Mouse (Mus musculus): ENCODE results near the gene Pef1. TPM values are rescaled to one million over a fixed set of nuclear protein-coding genes. Genes with fewer than 3 reads are reported as not detected.

The Pef1 gene
- polyA plus RNA-seq (2015; fragmentation: Nextera tagmentation; extraction: Ambion mirVana), result 65.3 and 72.0 TPM in 2 replicates

- H3K9ac ChIP-seq (replicated peaks), result no peak within 1 kb of the TSS
- no peak for ATAC-seq
- H3K27ac ChIP-seq, result 0 out of 2 replicates have a peak within 1 kb of the TSS, but pooled peaks have one; percentile 21
- no peak within 1 kb of the TSS for H3K4me3 ChIP-seq (replicated peaks)
- peaks cover 21% of the 10 kb centered on the region for H3K4me1 ChIP-seq (replicated peaks)
- no peaks in the 10 kb centered on the region for H3K36me3 ChIP-seq
- 4% methylated on average over 6 of the region's 6 CpGs for WGBS
- no peaks in the 10 kb centered on the region for H3K9me3 ChIP-seq
- H3K27me3 ChIP-seq, result no peaks in the 10 kb centered on the region
- no peak within 1 kb of the TSS for H3K4me2 ChIP-seq (replicated peaks)
Observed at GRCm38 (mm10) chr4:130102111-130102651, at the start of gene Pef1. TSS of gene Pef1 (plus strand) at chr4:130102558.

GRCm38 (mm10) chr4:130053111-130053510 lies 49.2 kb upstream of the Pef1 start:
- H3K4me2 ChIP-seq (replicated peaks), result no peak overlapping the region

GRCm38 (mm10) chr4:130054727-130055126 lies 47.6 kb upstream of the Pef1 start:
- H3K4me1 ChIP-seq (replicated peaks), result peaks cover 22% of the 10 kb centered on the region
- no peak overlapping the region for H3K4me2 ChIP-seq (replicated peaks)
- no peaks in the 10 kb centered on the region for H3K9me3 ChIP-seq
- no peaks in the 10 kb centered on the region for H3K27me3 ChIP-seq
- ATAC-seq, result 0 out of 2 replicates have a peak, but pooled peaks have one; percentile 44
- no peak overlapping the region for H3K9ac ChIP-seq (replicated peaks)
- no peak overlapping the region for H3K4me3 ChIP-seq (replicated peaks)
- H3K27ac ChIP-seq, result no peak overlapping the region
- WGBS, result 31% methylated on average over 1 of the region's 1 CpGs
- no peaks in the 10 kb centered on the region for H3K36me3 ChIP-seq

More at GRCm38 (mm10) chr4:130053111-130053510, 49.2 kb upstream of the Pef1 start:
- no peak for ATAC-seq
- no peaks in the 10 kb centered on the region for H3K9me3 ChIP-seq
- H3K4me3 ChIP-seq (replicated peaks), result no peak overlapping the region
- H3K4me1 ChIP-seq (replicated peaks), result peaks cover 23% of the 10 kb centered on the region
- no peaks in the 10 kb centered on the region for H3K36me3 ChIP-seq
- H3K9ac ChIP-seq (replicated peaks), result no peak overlapping the region
- H3K27ac ChIP-seq, result no peak overlapping the region
- 90% methylated on average over 9 of the region's 9 CpGs for WGBS
- no peaks in the 10 kb centered on the region for H3K27me3 ChIP-seq

GRCm38 (mm10) chr4:130055160-130056010 lies 47.0 kb upstream of the Pef1 start:
- no peak overlapping the region for H3K4me2 ChIP-seq (replicated peaks)
- H3K27ac ChIP-seq, result no peak overlapping the region; the same call in 1 of the 2 replicates
- H3K9me3 ChIP-seq, result no peaks in the 10 kb centered on the region
- 79% methylated on average over 14 of the region's 14 CpGs for WGBS
- H3K9ac ChIP-seq (replicated peaks), result no peak overlapping the region
- no peak overlapping the region for H3K4me3 ChIP-seq (replicated peaks)
- no peak for ATAC-seq
- peaks cover 22% of the 10 kb centered on the region for H3K4me1 ChIP-seq (replicated peaks)
- H3K36me3 ChIP-seq, result no peaks in the 10 kb centered on the region
- H3K27me3 ChIP-seq, result no peaks in the 10 kb centered on the region

GRCm38 (mm10) chr4:130056011-130056322 lies 46.4 kb upstream of the Pef1 start:
- Histone ChIP-seq H3K4me1 (replicated peaks) (peaks cover 22% of the 10 kb centered on the region), H3K9ac (replicated peaks) (no peak overlapping the region), H3K36me3 (no peaks in the 10 kb centered on the region), H3K9me3 (no peaks in the 10 kb centered on the region), H3K27me3 (no peaks in the 10 kb centered on the region), H3K4me3 (replicated peaks) (no peak overlapping the region), H3K4me2 (replicated peaks) (no peak overlapping the region), H3K27ac (no peak overlapping the region; the same call in none of the 2 replicates)
- ATAC-seq, result no peak
- 57% methylated on average over 3 of the region's 3 CpGs for WGBS

- H3K27ac ChIP-seq, result peak overlapping the region; percentile 48; the same call in 1 of the 2 replicates
- H3K9ac ChIP-seq (replicated peaks), result no peak overlapping the region
- H3K4me1 ChIP-seq (replicated peaks), result peaks cover 22% of the 10 kb centered on the region
- no peaks in the 10 kb centered on the region for H3K36me3 ChIP-seq
- H3K27me3 ChIP-seq, result no peaks in the 10 kb centered on the region
- H3K4me2 ChIP-seq (replicated peaks), result no peak overlapping the region
- H3K9me3 ChIP-seq, result no peaks in the 10 kb centered on the region
- WGBS, result 44% methylated on average over 3 of the region's 3 CpGs
- ATAC-seq, result no peak
- H3K4me3 ChIP-seq (replicated peaks), result no peak overlapping the region
Observed at GRCm38 (mm10) chr4:130056471-130056870, 45.9 kb upstream of the Pef1 start.

GRCm38 (mm10) chr4:130060937-130061336 lies 41.4 kb upstream of the Pef1 start:
- no peak overlapping the region for H3K4me3 ChIP-seq (replicated peaks)
- H3K36me3 ChIP-seq, result no peaks in the 10 kb centered on the region
- H3K9me3 ChIP-seq, result no peaks in the 10 kb centered on the region
- no peak overlapping the region for H3K4me2 ChIP-seq (replicated peaks)
- no peak for ATAC-seq
- H3K27ac ChIP-seq, result no peak overlapping the region
- no peaks in the 10 kb centered on the region for H3K27me3 ChIP-seq
- H3K4me1 ChIP-seq (replicated peaks), result peaks cover 7% of the 10 kb centered on the region
- no peak overlapping the region for H3K9ac ChIP-seq (replicated peaks)

GRCm38 (mm10) chr4:130063191-130063590 lies 39.2 kb upstream of the Pef1 start:
- H3K9ac ChIP-seq (replicated peaks), result no peak overlapping the region
- H3K4me1 ChIP-seq (replicated peaks), result no peaks in the 10 kb centered on the region
- no peak overlapping the region for H3K4me2 ChIP-seq (replicated peaks)
- no peaks in the 10 kb centered on the region for H3K9me3 ChIP-seq
- 81% methylated on average over 7 of the region's 7 CpGs for WGBS
- no peak overlapping the region for H3K4me3 ChIP-seq (replicated peaks)
- H3K27ac ChIP-seq, result no peak overlapping the region
- no peaks in the 10 kb centered on the region for H3K27me3 ChIP-seq
- ATAC-seq, result no peak
- no peaks in the 10 kb centered on the region for H3K36me3 ChIP-seq

GRCm38 (mm10) chr4:130066816-130067215 lies 35.5 kb upstream of the Pef1 start:
- H3K4me1 ChIP-seq (replicated peaks), result no peaks in the 10 kb centered on the region
- H3K27me3 ChIP-seq, result no peaks in the 10 kb centered on the region
- WGBS, result 15% methylated on average over 8 of the region's 8 CpGs
- no peaks in the 10 kb centered on the region for H3K36me3 ChIP-seq
- no peak overlapping the region for H3K27ac ChIP-seq
- no peak for ATAC-seq
- no peak overlapping the region for H3K4me3 ChIP-seq (replicated peaks)
- H3K9ac ChIP-seq (replicated peaks), result no peak overlapping the region
- H3K4me2 ChIP-seq (replicated peaks), result no peak overlapping the region
- H3K9me3 ChIP-seq, result no peaks in the 10 kb centered on the region

- Histone ChIP-seq H3K4me2 (replicated peaks) (no peak overlapping the region), H3K4me1 (replicated peaks) (peaks cover under 1% of the 10 kb centered on the region; the same call in 1 of the 2 replicates), H3K9ac (replicated peaks) (no peak overlapping the region), H3K27ac (no peak overlapping the region), H3K27me3 (peaks cover 7% of the 10 kb centered on the region; the same call in 1 of the 2 replicates), H3K9me3 (no peaks in the 10 kb centered on the region), H3K36me3 (no peaks in the 10 kb centered on the region), H3K4me3 (replicated peaks) (no peak overlapping the region)
- ATAC-seq, result no peak
- WGBS, result 60% methylated on average over 3 of the region's 3 CpGs
Observed at GRCm38 (mm10) chr4:130070523-130070922, 31.8 kb upstream of the Pef1 start.

- no peak for ATAC-seq
- Histone ChIP-seq H3K9me3 (no peaks in the 10 kb centered on the region), H3K36me3 (no peaks in the 10 kb centered on the region), H3K27me3 (peaks cover 8% of the 10 kb centered on the region; the same call in 1 of the 2 replicates), H3K27ac (no peak overlapping the region), H3K4me1 (replicated peaks) (peaks cover 13% of the 10 kb centered on the region), H3K9ac (replicated peaks) (no peak overlapping the region), H3K4me2 (replicated peaks) (no peak overlapping the region), H3K4me3 (replicated peaks) (no peak overlapping the region)
- 92% methylated on average over 2 of the region's 2 CpGs for WGBS
Observed at GRCm38 (mm10) chr4:130071758-130072157, 30.6 kb upstream of the Pef1 start.

GRCm38 (mm10) chr4:130073367-130073766 lies 29.0 kb upstream of the Pef1 start:
- Histone ChIP-seq H3K36me3 (no peaks in the 10 kb centered on the region), H3K27me3 (peaks cover 17% of the 10 kb centered on the region; the same call in 1 of the 2 replicates), H3K4me3 (replicated peaks) (no peak overlapping the region), H3K4me2 (replicated peaks) (no peak overlapping the region), H3K4me1 (replicated peaks) (peaks cover 19% of the 10 kb centered on the region), H3K27ac (no peak overlapping the region), H3K9ac (replicated peaks) (no peak overlapping the region), H3K9me3 (no peaks in the 10 kb centered on the region)
- no peak for ATAC-seq
- 84% methylated on average over 4 of the region's 4 CpGs for WGBS
